Mouse (Mus musculus) adrenal gland, postnatal 14 days (tissue): ENCODE results near the gene Zfp444. TPM values are rescaled to one million over a fixed set of nuclear protein-coding genes. Genes with fewer than 3 reads are reported as not detected.
"Not testable (repeated sequence)": the region's sequence is repeated elsewhere in the genome, so short reads cannot be mapped to it uniquely, and the experiment has no call there.

Source experiments
- DNase-seq: peaks from one replicate; pipeline ENCODE4 v3.0.0; 2021; ENCODE audit warnings: mixed read lengths
- total RNA-seq: library from RNA; stranded (reverse); gene quantifications from 2 replicates; pipeline ENCODE4 v1.2.3, GENCODE M21; 2021

Zfp444 gene
- total RNA-seq, 1 experiment from 2014 or later, result 23.0 TPM

DNA sequence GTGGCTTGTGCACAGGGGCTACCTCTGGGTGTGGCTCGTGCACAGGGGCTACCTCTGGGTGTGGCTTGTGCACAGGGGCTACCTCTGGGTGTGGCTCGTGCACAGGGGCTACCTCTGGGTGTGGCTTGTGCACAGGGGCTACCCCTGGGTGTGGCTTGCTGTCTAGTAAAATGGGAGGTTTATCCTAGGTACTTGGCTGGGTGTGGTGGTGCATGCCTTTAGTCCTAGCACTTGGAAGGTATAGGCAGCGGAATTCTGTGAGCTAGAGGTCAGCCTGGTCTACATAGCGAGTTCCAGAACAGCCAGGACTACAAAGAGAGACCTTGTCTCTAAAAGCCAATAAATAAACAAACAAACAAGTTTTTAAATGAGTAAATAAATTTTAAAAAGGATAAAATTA is 42.7 kb downstream of the Zfp444 start:
- not testable (repeated sequence) for DNase-seq

- DNase-seq, result no peak
Measured at GRCm38 (mm10) chr7:6220147-6220546, 48.1 kb downstream of the Zfp444 start.

- DNase-seq, result no peak
Measured at GRCm38 (mm10) chr7:6221978-6222377, 50.0 kb downstream of the Zfp444 start, which contains the start of gene Zscan5b. Zscan5b (plus strand) TSS chr7:6222278.

DNA sequence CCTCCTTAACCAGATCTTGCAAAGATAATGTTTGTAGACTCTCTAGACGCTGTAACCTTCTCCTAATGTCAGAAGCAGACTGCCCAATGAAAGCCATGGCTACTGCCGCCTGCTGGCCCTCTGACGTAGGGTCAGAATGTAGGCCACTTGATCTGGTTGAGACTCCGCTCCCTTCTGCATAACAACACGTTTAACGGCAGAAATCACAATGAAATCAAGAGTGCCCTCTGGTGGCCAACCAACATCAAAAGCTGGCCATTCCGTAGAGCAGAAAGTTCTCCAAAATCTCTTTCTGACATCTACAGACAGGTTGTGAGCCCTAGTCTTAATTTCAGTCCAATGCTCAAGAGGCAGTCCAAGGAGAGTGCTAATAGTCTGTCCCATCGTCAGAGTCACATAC is 56.5 kb downstream of the Zfp444 start:
- DNase-seq, result peak; percentile 42

DNA sequence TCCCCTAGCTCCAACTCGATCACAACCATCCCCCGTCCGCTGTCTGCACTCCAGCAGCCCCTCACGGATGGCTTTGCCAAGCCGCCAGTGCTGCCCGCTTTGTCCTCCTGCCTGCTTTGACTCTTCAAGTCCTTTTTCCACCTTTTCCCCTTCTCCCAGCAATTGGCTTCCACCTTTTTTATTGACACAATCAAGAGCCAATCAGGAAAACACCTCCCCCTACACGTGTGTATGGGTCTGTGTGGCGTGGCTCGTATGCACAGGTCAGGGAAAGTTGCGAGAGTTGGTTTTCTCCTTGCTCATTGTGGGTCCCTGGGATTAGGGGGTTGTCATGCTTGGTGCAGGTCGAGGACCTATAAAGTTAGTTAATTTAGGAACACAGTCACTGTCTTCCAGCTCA is 67.8 kb downstream of the Zfp444 start:
- DNase-seq, result no peak

DNA sequence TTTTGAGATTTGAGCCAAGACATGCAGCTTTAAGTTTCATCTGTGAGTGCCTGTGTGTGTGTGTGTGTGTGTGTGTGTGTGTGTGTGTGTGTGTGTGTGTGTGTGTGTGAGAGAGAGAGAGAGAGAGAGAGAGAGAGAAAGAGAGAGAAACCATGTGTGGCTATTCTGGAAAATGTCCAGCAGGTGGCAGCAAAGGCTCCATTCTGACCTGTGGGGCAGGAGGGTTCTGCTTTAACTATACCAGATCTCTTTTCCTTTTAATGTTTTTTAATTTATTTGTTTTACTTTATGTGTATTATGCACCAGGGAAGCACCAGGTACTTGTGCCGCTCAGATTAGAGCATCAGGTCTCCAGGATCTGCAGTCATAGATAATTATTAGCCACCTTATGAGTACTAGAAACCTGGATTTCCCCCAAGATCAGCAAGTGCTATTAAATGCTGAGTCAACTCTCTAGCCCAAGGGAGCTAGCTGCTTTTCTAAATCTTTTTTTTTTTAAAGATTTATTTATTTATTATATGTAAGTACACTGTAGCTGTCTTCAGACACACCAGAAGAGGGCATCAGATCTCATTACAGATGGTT is 68.9 kb downstream of the Zfp444 start:
- DNase-seq, result peak; percentile 64

Other genes starting within 250 kb of the Zfp444 start
- gene Vmn1r65, start 161.2 kb upstream of the Zfp444 start, total RNA-seq, result not detected in 2 replicates
- gene Nlrp4c, start 127.1 kb upstream of the Zfp444 start, total RNA-seq, result not detected in 2 replicates
- gene Zfp787, start 16.2 kb upstream of the Zfp444 start, total RNA-seq, result 45.4 and 51.4 TPM in 2 replicates
- gene Galp, start 24.9 kb downstream of the Zfp444 start, total RNA-seq, result not detected in 2 replicates
- not detected in 2 replicates for gene Zscan5b, start 50.1 kb downstream of the Zfp444 start, total RNA-seq
- gene Epp13, start 80.5 kb downstream of the Zfp444 start, total RNA-seq, result not detected in 2 replicates
- gene Zfp667, start 114.4 kb downstream of the Zfp444 start, total RNA-seq, result 7.1 and 7.2 TPM in 2 replicates
- gene Zfp583, start 159.1 kb downstream of the Zfp444 start, total RNA-seq, result 3.1 and 3.4 TPM in 2 replicates
- gene Gm3854, start 171.5 kb downstream of the Zfp444 start, total RNA-seq, result 0.48 and 0.71 TPM in 2 replicates
- 2.9 and 3.0 TPM in 2 replicates for gene Zfp78, start 191.1 kb downstream of the Zfp444 start, total RNA-seq
- 2.6 and 4.8 TPM in 2 replicates for gene Zfp28, start 211.1 kb downstream of the Zfp444 start, total RNA-seq
- 0.38 and 0.41 TPM in 2 replicates for gene Smim17, start 226.5 kb downstream of the Zfp444 start, total RNA-seq
- 0.08 TPM in 1 of 2 replicates, not detected in the other for gene Gm20715, start 238.1 kb downstream of the Zfp444 start, total RNA-seq